Mouse (Mus musculus) cerebellum, postnatal 36 days (tissue): Measurements from ENCODE around the gene Slc39a7.

Source experiments
- DNase-seq, 2 experiments: peaks; one replicate each; pipeline ENCODE4 v3.0.0; 2021 to 2022; ENCODE audit warnings: mixed read lengths in 2 of 2

Slc39a7 gene

DNA sequence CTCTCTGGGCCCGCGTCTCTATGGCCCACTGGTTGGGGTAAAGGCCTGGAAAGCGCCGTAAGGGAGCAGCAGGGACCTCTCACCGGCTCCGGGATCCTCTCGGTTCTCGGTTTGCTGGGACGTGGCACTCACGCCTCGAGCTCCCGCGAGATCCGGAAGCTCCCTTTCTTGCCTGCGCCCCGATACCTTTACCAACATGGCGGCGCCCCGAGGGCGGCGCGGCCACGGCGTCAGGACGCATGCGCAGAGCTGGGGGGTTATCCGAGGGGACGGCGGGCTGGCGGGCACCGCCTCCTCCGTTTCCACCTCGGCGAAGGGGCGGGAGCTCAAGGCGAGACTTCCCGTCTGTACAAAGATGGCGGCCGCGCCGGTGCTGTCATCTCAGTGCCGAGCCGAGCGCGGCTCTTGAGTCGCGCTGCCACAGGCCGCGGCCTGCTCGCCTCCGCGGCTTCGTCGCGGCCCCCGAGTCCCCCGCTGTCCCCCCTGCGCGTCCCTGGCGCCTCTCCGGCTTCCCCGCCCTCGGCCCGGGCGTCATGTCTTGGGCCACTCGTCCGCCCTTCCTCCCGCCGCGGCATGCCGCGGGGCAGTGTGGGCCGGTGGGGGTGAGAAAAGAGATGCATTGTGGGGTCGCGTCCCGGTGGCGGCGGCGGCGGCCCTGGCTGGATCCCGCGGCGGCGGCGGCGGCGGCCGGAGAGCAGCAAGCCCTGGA, at the start of gene Slc39a7, which contains the start of gene Rxrb:
Gene Slc39a7, minus strand, starts transcription at position 218 of the 709 bp plus-strand sequence.
Gene Rxrb, plus strand, starts transcription at position 348 of the 709 bp plus-strand sequence.
- DNase-seq: peak; percentile 97 to 99

DNA sequence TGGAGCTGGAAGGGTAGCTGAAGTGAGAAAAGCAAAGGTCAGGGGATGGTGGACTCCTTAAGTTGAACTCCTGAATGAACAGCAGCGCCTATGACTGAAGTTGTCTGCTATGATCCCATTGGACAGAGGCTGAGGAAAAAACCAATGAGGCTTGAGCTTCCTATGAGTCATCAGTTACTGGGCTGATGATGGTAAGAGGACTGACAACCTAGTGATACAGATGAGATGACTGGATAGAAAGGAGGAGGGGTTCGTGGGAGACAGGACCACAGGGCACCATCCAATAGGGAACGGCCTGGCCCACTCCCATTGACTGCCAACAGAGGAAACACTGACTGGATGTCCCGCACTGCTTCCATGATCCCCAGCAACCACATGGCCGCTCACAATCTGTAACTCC, 48.1 kb upstream of the Slc39a7 start:
- no peak for DNase-seq

DNA sequence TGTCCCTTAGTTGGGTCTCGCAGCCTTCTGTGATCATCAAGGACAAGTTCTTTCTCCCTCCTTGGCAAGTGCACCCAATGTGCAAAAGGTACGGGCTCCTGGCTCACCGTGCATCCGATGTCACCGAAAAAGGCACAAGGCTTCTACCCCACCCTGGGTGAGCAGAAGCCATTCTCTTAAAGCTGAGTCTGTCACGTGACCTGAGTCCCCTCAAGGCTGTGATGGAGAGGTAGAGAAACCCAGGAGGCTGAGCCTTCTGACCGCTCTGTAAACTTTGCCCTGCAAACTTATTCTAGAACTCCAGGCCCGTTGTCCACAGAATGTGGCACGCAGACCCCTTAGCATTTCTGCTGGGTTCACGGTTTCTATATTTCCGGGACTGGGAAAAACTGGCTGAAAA, 47.5 kb upstream of the Slc39a7 start:
- DNase-seq: no peak

DNA sequence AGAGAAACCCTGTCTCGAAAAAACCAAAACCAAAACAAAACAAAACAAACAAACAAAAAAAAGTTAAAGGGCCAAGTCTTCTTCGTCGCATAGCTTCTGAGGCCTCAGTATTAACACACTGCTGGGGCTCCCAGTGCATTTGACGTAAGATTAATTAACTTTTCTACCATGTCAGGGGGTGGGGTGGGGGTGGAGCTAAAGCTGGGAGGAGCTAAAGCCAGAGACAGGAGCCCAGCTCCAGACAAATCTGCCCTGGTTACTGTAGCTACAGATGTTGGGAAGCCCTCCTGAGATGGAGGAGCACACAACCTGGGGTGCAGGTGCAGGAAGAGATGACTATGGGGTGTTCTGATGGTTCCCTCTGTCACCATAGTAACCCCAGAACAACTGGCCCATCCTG, 46.7 kb upstream of the Slc39a7 start:
- no peak for DNase-seq

DNA sequence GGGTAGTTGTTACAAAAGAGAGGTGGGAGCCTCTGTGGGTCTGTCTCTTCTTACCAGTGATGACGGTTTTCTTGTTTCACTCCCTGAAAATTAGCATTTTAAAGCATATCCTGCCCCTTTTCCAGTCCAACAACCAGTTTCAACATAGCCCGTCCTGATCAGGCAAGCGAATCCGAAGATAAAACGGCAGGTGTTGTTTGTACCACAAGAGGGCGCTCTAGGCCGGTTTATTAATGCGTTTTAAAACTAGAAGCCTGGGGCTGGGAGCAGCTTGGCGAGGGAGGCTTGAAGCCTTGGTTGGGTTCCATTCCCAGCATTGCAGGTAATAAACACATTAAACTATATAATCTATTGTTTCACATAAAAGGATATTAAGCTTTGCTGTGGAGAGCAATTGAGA, 46.1 kb upstream of the Slc39a7 start:
- peak; percentile 59 to 74 for DNase-seq

GRCm38 (mm10) chr17:34075271-34075670, 43.8 kb upstream of the Slc39a7 start:
- DNase-seq: peak; percentile 63 to 75

DNA sequence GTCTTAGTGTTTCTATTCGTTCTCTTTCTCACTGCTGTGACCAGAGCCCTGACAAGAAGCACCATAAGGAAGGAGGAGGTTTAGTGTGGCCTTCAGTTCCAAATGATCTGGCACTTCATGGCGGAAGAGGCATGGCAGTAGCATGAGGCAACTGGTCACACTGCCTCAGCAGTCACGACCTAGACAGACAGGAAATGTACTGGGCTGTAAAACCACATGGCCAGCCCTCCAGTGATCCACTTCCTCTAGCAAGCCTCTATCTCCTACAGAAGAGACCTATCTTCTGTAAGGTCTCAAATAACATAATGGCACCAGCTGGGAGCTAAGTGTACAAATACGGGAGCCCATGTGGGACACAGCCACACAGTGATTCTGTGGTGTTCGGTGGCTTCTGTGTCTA, 40.6 kb upstream of the Slc39a7 start:
- no peak for DNase-seq

DNA sequence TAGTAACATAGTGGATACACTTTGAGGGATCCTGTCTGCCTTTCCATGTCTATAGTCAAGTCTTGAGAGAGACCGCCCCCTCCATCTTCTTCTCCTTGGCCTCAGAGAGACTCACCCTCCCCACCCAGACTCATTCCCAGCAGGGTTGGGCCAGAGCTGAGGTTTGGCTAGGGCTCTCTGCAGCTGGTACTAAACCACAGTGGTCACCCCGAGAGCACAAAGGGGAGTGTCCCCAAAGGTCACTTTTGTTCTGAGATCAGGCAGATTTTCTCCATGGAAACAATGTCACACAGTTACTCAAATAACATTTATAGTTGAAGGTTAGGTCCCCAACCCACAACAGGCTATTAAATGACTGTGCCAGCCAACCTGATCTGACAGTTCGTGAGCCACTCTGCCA, 37.4 kb upstream of the Slc39a7 start:
- no peak for DNase-seq

- no peak for DNase-seq
Observed at GRCm38 (mm10) chr17:34057224-34057623, 25.7 kb upstream of the Slc39a7 start.

GRCm38 (mm10) chr17:34047404-34048050, 16.0 kb upstream of the Slc39a7 start:
- DNase-seq: no peak

DNA sequence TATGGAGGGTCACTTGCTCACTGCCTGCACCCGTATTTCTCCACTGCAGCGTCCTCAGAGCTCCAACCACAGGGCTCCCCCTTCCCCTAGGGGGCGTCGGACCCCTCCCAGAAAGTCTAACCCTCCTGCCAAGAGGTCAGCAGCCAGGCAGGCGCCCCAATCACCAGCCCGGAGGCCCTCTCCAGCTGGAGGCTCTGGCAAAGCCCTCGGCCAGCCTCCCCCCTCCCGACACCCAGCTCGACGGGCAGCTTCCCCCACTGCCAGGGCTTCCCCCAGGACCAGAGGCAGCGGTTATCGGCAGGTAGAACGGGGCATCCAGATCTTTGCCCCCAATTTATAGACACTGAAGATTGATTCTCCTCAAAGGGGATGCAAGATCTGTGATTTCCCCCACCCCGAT, 14.5 kb upstream of the Slc39a7 start:
- DNase-seq: no peak

- DNase-seq: no peak
Observed at GRCm38 (mm10) chr17:34039562-34040450, 8.3 kb upstream of the Slc39a7 start.

DNA sequence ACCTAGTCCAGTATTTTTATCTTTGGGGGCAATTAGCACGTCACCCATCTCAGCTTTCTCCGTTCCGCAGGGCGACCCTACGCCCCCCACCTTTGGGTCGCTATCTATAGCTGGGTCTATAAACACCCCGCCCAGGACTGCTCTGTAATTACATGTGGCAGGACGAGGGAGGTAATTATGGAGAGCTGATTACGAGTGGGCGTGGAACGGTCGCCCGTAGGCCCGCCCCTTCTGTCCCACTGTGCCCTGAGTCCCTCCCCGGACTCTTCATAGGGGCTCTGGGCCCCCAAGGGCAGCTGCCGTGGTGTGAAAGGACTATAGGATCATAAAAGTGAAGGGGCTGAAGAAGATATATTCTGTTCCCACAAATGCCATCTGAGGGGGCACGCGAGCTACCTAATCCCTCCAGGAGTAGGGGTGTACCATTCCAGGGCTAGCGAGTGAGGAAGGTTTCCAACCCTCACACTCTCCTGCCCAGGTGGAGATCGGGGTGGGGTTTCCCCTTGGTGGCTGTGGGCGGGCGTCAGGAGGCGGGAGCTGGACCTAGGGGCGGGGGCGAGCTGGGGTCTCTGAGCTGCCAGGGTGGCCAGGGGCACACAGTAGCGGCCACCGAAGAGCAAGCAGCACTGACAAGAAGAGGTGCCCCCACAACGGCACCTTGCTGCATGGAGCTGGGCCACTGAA, 7.5 kb upstream of the Slc39a7 start, which contains the start of gene Col11a2:
Gene Col11a2, plus strand, starts transcription at position 560 of the 684 bp plus-strand sequence.
- DNase-seq: no peak

DNA sequence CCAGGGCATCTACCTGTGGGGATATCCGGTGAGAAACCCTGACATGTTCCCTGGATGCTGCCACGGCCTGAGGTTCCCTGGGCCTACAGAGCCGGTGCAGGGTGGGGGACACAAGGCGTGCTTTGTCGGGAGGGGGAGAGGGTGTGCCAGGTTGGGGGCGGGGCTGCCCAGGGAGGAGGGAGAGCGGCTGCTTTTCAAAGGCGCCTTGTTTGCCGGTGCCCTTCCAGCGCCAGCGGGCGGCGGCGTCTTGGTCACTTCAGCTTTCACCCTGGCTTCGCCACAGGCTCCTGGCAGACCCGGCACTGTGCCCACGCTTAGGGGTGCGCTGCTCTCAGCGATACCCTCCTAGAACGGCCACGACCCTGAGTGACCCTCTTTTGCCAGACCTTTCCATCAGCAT, 7.0 kb upstream of the Slc39a7 start:
- peak in 1 of 2 experiments; percentile 50 for DNase-seq

- DNase-seq: no peak
Observed at GRCm38 (mm10) chr17:34037241-34037640, 5.8 kb upstream of the Slc39a7 start.

DNA sequence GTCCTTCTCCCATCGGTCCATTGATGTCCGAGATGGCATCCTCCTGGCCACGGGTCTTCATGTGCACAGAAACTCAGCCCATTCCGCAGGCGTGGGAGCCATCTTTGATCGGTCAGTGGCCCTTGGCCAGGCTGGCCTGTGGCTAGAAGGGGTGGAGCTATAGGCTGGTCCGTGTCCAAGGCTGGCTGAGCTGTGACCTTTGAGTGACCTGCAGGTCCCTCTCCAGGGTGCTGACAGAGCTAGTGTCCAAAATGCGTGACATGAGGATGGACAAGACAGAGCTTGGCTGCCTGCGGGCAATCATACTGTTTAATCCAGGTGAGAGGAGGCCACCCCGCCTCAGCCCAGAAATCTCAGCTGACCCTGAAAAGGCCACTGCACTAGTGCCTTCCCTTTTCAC, 5.2 kb upstream of the Slc39a7 start:
- DNase-seq: no peak

- DNase-seq: no peak
Observed at GRCm38 (mm10) chr17:34035517-34035916, 4.0 kb upstream of the Slc39a7 start.

- peak; percentile 60 to 69 for DNase-seq
Observed at GRCm38 (mm10) chr17:34034064-34034463, 2.6 kb upstream of the Slc39a7 start.

GRCm38 (mm10) chr17:34033441-34033840, 2.0 kb upstream of the Slc39a7 start:
- no peak for DNase-seq

GRCm38 (mm10) chr17:34032806-34033205, 1.3 kb upstream of the Slc39a7 start:
- no peak for DNase-seq

- no peak for DNase-seq
Observed at GRCm38 (mm10) chr17:34032174-34032632, 721 bp upstream of the Slc39a7 start.

GRCm38 (mm10) chr17:34030861-34031326, 588 bp downstream of the Slc39a7 start:
- peak in 1 of 2 experiments; percentile 51 for DNase-seq
